Mouse (Mus musculus): ENCODE measurements around the gene Arf4. TPM values are rescaled to one million over a fixed set of nuclear protein-coding genes. Genes with fewer than 3 reads are reported as not detected.
A peak's percentile ranks its signal among the peaks of the same experiment; 100 is the strongest.
"Not testable (repeated sequence)": the region's sequence is repeated elsewhere in the genome, so short reads cannot be mapped to it uniquely, and the experiment has no call there.

Arf4 gene
- polyA plus RNA-seq, 1 experiment from 2014 or later: 477 TPM

- WGBS: under 1% methylated on average over 70 of the region's 70 CpGs
Observed at GRCm38 (mm10) chr14:26669292-26670073, 31.6 kb downstream of the Arf4 start, which contains the start of gene Pde12. Gene Pde12 (minus strand): TSS chr14:26669883.

GRCm38 (mm10) chr14:26670964-26671363 lies 33.1 kb downstream of the Arf4 start:
- no peak overlapping the region for H3K27ac ChIP-seq
- H3K4me1 ChIP-seq (replicated peaks): peaks cover 33% of the 10 kb centered on the region
- DNase-seq (ENCODE audit: low spot score): no peak
- peaks cover 7% of the 10 kb centered on the region for H3K36me3 ChIP-seq
- H3K4me3 ChIP-seq: peak overlapping the region; percentile 99
- peaks cover 3% of the 10 kb centered on the region; the same call in 1 of the 2 replicates for H3K27me3 ChIP-seq (ENCODE audit: insufficient read depth, poor library complexity, severe bottlenecking)
- no peaks in the 10 kb centered on the region for H3K9me3 ChIP-seq

More at GRCm38 (mm10) chr14:26669292-26670073, 31.6 kb downstream of the Arf4 start, which contains the start of gene Pde12:
- peaks cover 33% of the 10 kb centered on the region for H3K4me1 ChIP-seq (replicated peaks)
- H3K9me3 ChIP-seq: no peaks in the 10 kb centered on the region
- peak within 1 kb of the TSS; percentile 99 for H3K4me3 ChIP-seq
- peaks cover 22% of the 10 kb centered on the region for H3K36me3 ChIP-seq
- no peaks in the 10 kb centered on the region for H3K27me3 ChIP-seq (ENCODE audit: insufficient read depth, poor library complexity, severe bottlenecking)
- peak within 1 kb of the TSS; percentile 97 for H3K27ac ChIP-seq
- DNase-seq (ENCODE audit: low spot score): peak; percentile 91

- 70% methylated on average over 17 of the region's 17 CpGs for WGBS
- DNase-seq (ENCODE audit: low spot score); H3K9me3 ChIP-seq; H3K27ac ChIP-seq; H3K36me3 ChIP-seq; H3K4me3 ChIP-seq; H3K27me3 ChIP-seq (ENCODE audit: insufficient read depth, poor library complexity, severe bottlenecking): not testable (repeated sequence)
- H3K4me1 ChIP-seq (replicated peaks): peaks cover 23% of the 10 kb centered on the region
Observed at GRCm38 (mm10) chr14:26671870-26672615, 34.2 kb downstream of the Arf4 start.

GRCm38 (mm10) chr14:26674476-26675169 lies 36.7 kb downstream of the Arf4 start:
- not testable (repeated sequence) for H3K27ac ChIP-seq; H3K4me3 ChIP-seq; DNase-seq (ENCODE audit: low spot score); H3K36me3 ChIP-seq; H3K4me1 ChIP-seq (replicated peaks); H3K27me3 ChIP-seq (ENCODE audit: insufficient read depth, poor library complexity, severe bottlenecking); H3K9me3 ChIP-seq
- 85% methylated on average over 2 of the region's 2 CpGs for WGBS

GRCm38 (mm10) chr14:26675371-26675770 lies 37.5 kb downstream of the Arf4 start:
- no peak overlapping the region for H3K27ac ChIP-seq
- peaks cover 3% of the 10 kb centered on the region; the same call in 1 of the 2 replicates for H3K27me3 ChIP-seq (ENCODE audit: insufficient read depth, poor library complexity, severe bottlenecking)
- WGBS: 22% methylated on average over 12 of the region's 12 CpGs
- H3K9me3 ChIP-seq: no peaks in the 10 kb centered on the region
- H3K4me1 ChIP-seq (replicated peaks): peaks cover 5% of the 10 kb centered on the region; the same call in 1 of the 2 replicates
- peak; percentile 23 for DNase-seq (ENCODE audit: low spot score)
- H3K36me3 ChIP-seq: no peaks in the 10 kb centered on the region
- H3K4me3 ChIP-seq: no peak overlapping the region

- H3K4me3 ChIP-seq: no peak overlapping the region
- no peak for DNase-seq (ENCODE audit: low spot score)
- H3K27me3 ChIP-seq (ENCODE audit: insufficient read depth, poor library complexity, severe bottlenecking): peaks cover 3% of the 10 kb centered on the region; the same call in 1 of the 2 replicates
- WGBS: 81% methylated on average over 5 of the region's 5 CpGs
- no peak overlapping the region for H3K27ac ChIP-seq
- 0 out of 2 replicates have a peak, but pooled peaks cover 1% of the 10 kb centered on the region for H3K4me1 ChIP-seq (replicated peaks)
- H3K9me3 ChIP-seq: no peaks in the 10 kb centered on the region
- no peaks in the 10 kb centered on the region for H3K36me3 ChIP-seq
Observed at GRCm38 (mm10) chr14:26675791-26676190, 37.9 kb downstream of the Arf4 start.

- Histone ChIP-seq H3K36me3 (no peaks in the 10 kb centered on the region), H3K9me3 (0 out of 2 replicates have a peak, but pooled peaks cover 2% of the 10 kb centered on the region), H3K4me1 (replicated peaks) (no peaks in the 10 kb centered on the region), H3K4me3 (no peak overlapping the region), H3K27me3 (ENCODE audit: insufficient read depth, poor library complexity, severe bottlenecking) (no peaks in the 10 kb centered on the region), H3K27ac (no peak overlapping the region)
- 68% methylated on average over 2 of the region's 2 CpGs for WGBS
- no peak for DNase-seq (ENCODE audit: low spot score)
Observed at GRCm38 (mm10) chr14:26690727-26691126, 52.9 kb downstream of the Arf4 start.

- H3K4me1 ChIP-seq (replicated peaks): no peaks in the 10 kb centered on the region
- H3K4me3 ChIP-seq: no peak overlapping the region
- 0 out of 2 replicates have a peak, but pooled peaks cover 2% of the 10 kb centered on the region for H3K9me3 ChIP-seq
- no peaks in the 10 kb centered on the region for H3K27me3 ChIP-seq (ENCODE audit: insufficient read depth, poor library complexity, severe bottlenecking)
- WGBS: 69% methylated on average over 2 of the region's 2 CpGs
- no peaks in the 10 kb centered on the region for H3K36me3 ChIP-seq
- no peak for DNase-seq (ENCODE audit: low spot score)
- no peak overlapping the region for H3K27ac ChIP-seq
Observed at GRCm38 (mm10) chr14:26691363-26691762, 53.5 kb downstream of the Arf4 start.

GRCm38 (mm10) chr14:26692974-26693373 lies 55.1 kb downstream of the Arf4 start, which contains the start of gene Dnah12:
Gene Dnah12 (plus strand): TSS chr14:26693274.
- 91% methylated on average over 3 of the region's 3 CpGs for WGBS
- H3K36me3 ChIP-seq: no peaks in the 10 kb centered on the region
- DNase-seq (ENCODE audit: low spot score): no peak
- H3K27me3 ChIP-seq (ENCODE audit: insufficient read depth, poor library complexity, severe bottlenecking): no peaks in the 10 kb centered on the region
- no peaks in the 10 kb centered on the region for H3K4me1 ChIP-seq (replicated peaks)
- no peak within 1 kb of the TSS for H3K27ac ChIP-seq
- 0 out of 2 replicates have a peak, but pooled peaks cover 2% of the 10 kb centered on the region for H3K9me3 ChIP-seq
- H3K4me3 ChIP-seq: no peak within 1 kb of the TSS

GRCm38 (mm10) chr14:26697912-26698311 lies 60.0 kb downstream of the Arf4 start:
- Histone ChIP-seq H3K4me1 (replicated peaks) (no peaks in the 10 kb centered on the region), H3K4me3 (no peak overlapping the region), H3K9me3 (no peaks in the 10 kb centered on the region), H3K27ac (no peak overlapping the region), H3K27me3 (ENCODE audit: insufficient read depth, poor library complexity, severe bottlenecking) (no peaks in the 10 kb centered on the region), H3K36me3 (no peaks in the 10 kb centered on the region)
- DNase-seq (ENCODE audit: low spot score): no peak

GRCm38 (mm10) chr14:26705246-26705645 lies 67.4 kb downstream of the Arf4 start:
- not testable (repeated sequence) for H3K4me1 ChIP-seq (replicated peaks); DNase-seq (ENCODE audit: low spot score); H3K27ac ChIP-seq; H3K9me3 ChIP-seq; H3K36me3 ChIP-seq; H3K27me3 ChIP-seq (ENCODE audit: insufficient read depth, poor library complexity, severe bottlenecking); H3K4me3 ChIP-seq
- WGBS: 88% methylated on average over 5 of the region's 5 CpGs

All from hindbrain, embryonic 10.5 days (tissue).